Comparison of ENCODE assay signal across 7 mouse cellular contexts in genomic region chrX:93289076-93289475, GRCm38 (mm10). TPM values are rescaled to one million over a fixed set of nuclear protein-coding genes. Genes with fewer than 3 reads are reported as not detected.
DNase-seq lines count a peak whose midpoint lies in the region; ATAC-seq and TF ChIP-seq lines count a peak whose summit lies in the region.

No protein-coding gene starts in this region.

- H3K27ac ChIP-seq in lung, postnatal 0 days (ENCODE audit: low read length): no peak overlapping the region
- peak overlapping the region; percentile 84 for H3K27ac ChIP-seq in forebrain, embryonic 12.5 days
- H3K27ac ChIP-seq in limb, embryonic 12.5 days: no peak overlapping the region
- no peak overlapping the region for H3K27ac ChIP-seq in small intestine, adult 2 months (ENCODE audit: insufficient read depth, low read depth, low read length)

- peak overlapping the region; percentile 27 for H3K4me3 ChIP-seq in lung, postnatal 0 days (ENCODE audit: low read depth, low read length)
- peak overlapping the region; percentile 61 for H3K4me3 ChIP-seq in forebrain, embryonic 12.5 days (replicated peaks)
- H3K4me3 ChIP-seq in limb, embryonic 12.5 days (replicated peaks): peak overlapping the region; percentile 32
- H3K4me3 ChIP-seq in small intestine, adult 2 months (ENCODE audit: low read depth, low read length): peak overlapping the region; percentile 55

- H3K4me2 ChIP-seq in lung, postnatal 0 days (replicated peaks; ENCODE audit: low read depth, low read length): peak overlapping the region; percentile 53
- peak overlapping the region; percentile 56 for H3K4me2 ChIP-seq in forebrain, embryonic 12.5 days
- peak overlapping the region; percentile 53 for H3K4me2 ChIP-seq in limb, embryonic 12.5 days

- no peak for ATAC-seq in lung, postnatal 0 days
- ATAC-seq in forebrain, embryonic 12.5 days (ENCODE audit: low FRiP score): no peak
- ATAC-seq in limb, embryonic 12.5 days (ENCODE audit: insufficient number of reproducible peaks, insufficient read depth, low FRiP score, low TSS enrichment, low read depth): no peak

- H3K27me3 ChIP-seq in lung, postnatal 0 days (replicated peaks; ENCODE audit: insufficient read depth, low read length): peaks cover 44% of the 10 kb centered on the region
- peaks cover 8% of the 10 kb centered on the region; the same call in 1 of the 2 replicates for H3K27me3 ChIP-seq in forebrain, embryonic 12.5 days
- H3K27me3 ChIP-seq in limb, embryonic 12.5 days: peaks cover 95% of the 10 kb centered on the region
- peaks cover 68% of the 10 kb centered on the region for H3K27me3 ChIP-seq in small intestine, adult 2 months (ENCODE audit: control insufficient read depth, insufficient read depth, low read length)

- no peak for TF ChIP-seq EP300 in lung, postnatal 0 days (IDR thresholded peaks at IDR 0.05)

- H3K9ac ChIP-seq in lung, postnatal 0 days (replicated peaks; ENCODE audit: low read depth): no peak overlapping the region
- peak overlapping the region; percentile 83 for H3K9ac ChIP-seq in forebrain, embryonic 12.5 days
- no peak overlapping the region for H3K9ac ChIP-seq in limb, embryonic 12.5 days (replicated peaks)

- 3% methylated on average over 7 of the region's 37 CpGs for WGBS in lung, postnatal 0 days
- 20% methylated on average over 18 of the region's 37 CpGs for WGBS in forebrain, embryonic 12.5 days
- WGBS in limb, embryonic 12.5 days: 18% methylated on average over 30 of the region's 37 CpGs
- 12% methylated on average over 36 of the region's 37 CpGs for WGBS in small intestine, adult 2 months

- no peaks in the 10 kb centered on the region for H3K9me3 ChIP-seq in lung, postnatal 0 days (ENCODE audit: low read length)
- H3K9me3 ChIP-seq in forebrain, embryonic 12.5 days: no peaks in the 10 kb centered on the region
- no peaks in the 10 kb centered on the region for H3K9me3 ChIP-seq in limb, embryonic 12.5 days

- H3K36me3 ChIP-seq in lung, postnatal 0 days (ENCODE audit: insufficient read depth, low read length): no peaks in the 10 kb centered on the region
- no peaks in the 10 kb centered on the region for H3K36me3 ChIP-seq in forebrain, embryonic 12.5 days (replicated peaks)
- H3K36me3 ChIP-seq in limb, embryonic 12.5 days: no peaks in the 10 kb centered on the region
- no peaks in the 10 kb centered on the region for H3K36me3 ChIP-seq in small intestine, adult 2 months (ENCODE audit: control insufficient read depth, insufficient read depth, low read length)

- TF ChIP-seq POLR2A in small intestine, adult 2 months (IDR thresholded peaks at IDR 0.05; ENCODE audit: low read depth, low read length): no peak

- 0 out of 2 replicates have a peak, but pooled peaks cover 4% of the 10 kb centered on the region for H3K4me1 ChIP-seq in lung, postnatal 0 days (ENCODE audit: insufficient read depth, low read depth, low read length)
- H3K4me1 ChIP-seq in forebrain, embryonic 12.5 days: no peaks in the 10 kb centered on the region; the same call in 1 of the 2 replicates
- H3K4me1 ChIP-seq in limb, embryonic 12.5 days (replicated peaks): no peaks in the 10 kb centered on the region
- peaks cover 10% of the 10 kb centered on the region for H3K4me1 ChIP-seq in small intestine, adult 2 months (ENCODE audit: control insufficient read depth, insufficient read depth, insufficient read length, low read length)

- DNase-seq in lung, postnatal 0 days (ENCODE audit: low spot score): no peak
- no peak for DNase-seq in lung, postnatal 4 days
- no peak for DNase-seq in left cerebral cortex, postnatal 36 days (ENCODE audit: low spot score in 2 of 2)
- no peak for DNase-seq in layer of hippocampus, postnatal 36 days

- no peak for TF ChIP-seq CTCF in lung, postnatal 0 days (IDR thresholded peaks at IDR 0.05)
- TF ChIP-seq CTCF in small intestine, adult 2 months (IDR thresholded peaks at IDR 0.05; ENCODE audit: extremely low read depth, insufficient read length, insufficient replicate concordance, low read depth, low read length): no peak

- intact Hi-C loops in left cerebral cortex, postnatal 36 days (cut with DNase I): loop anchor here (5.0 to 10.0 kb wide), 4 partner anchors 146 to 266 kb away; no protein-coding TSS in a partner anchor

RNA-seq across cellular contexts. Expression of gene Arx, which starts 2.8 kb away (rescaled TPM):
- polyA plus RNA-seq in lung, postnatal 0 days (2015; fragmentation: Nextera tagmentation; extraction: Ambion mirVana): not detected in 2 replicates
- polyA plus RNA-seq in forebrain, embryonic 12.5 days (2016; fragmentation: Nextera tagmentation; extraction: Ambion mirVana): 69.1 and 78.4 TPM in 2 replicates
- polyA plus RNA-seq in limb, embryonic 12.5 days (2016; fragmentation: Nextera tagmentation; extraction: Ambion mirVana): 0.61 and 0.76 TPM in 2 replicates
- 0.32 and 1.0 TPM in 2 replicates for polyA plus RNA-seq in small intestine, adult 2 months (2012; rRNA removed)
- total RNA-seq in left cerebral cortex, postnatal 36 days (2021): 10 to 100 TPM; 20.1 to 21.5 TPM
- total RNA-seq in layer of hippocampus, postnatal 36 days (2021): 10 to 100 TPM; 17.4 to 17.7 TPM

Comparison
In these comparisons a context has a peak if more than half of its experiments do, and no peak if none do; other contexts are left out.
1. RNA of gene Arx, which starts 2.8 kb away (polyA plus RNA-seq): 69.1 to 78.4 TPM in forebrain, embryonic 12.5 days; 0.32 to 1.0 TPM in small intestine, adult 2 months, 0.61 to 0.76 TPM in limb, embryonic 12.5 days and not detected in lung, postnatal 0 days; every median in the first group is over 10 times any median in the second.
2. Peak in every context shown above with its lines, with median percentiles within 50 percentile points of each other: H3K4me2 ChIP-seq and H3K4me3 ChIP-seq.